Mouse (Mus musculus) forelimb bud, embryonic 11.5 days (tissue): ENCODE data around the gene Klhl3.

ENCODE experiments used
- DNase-seq: peaks from one replicate; pipeline ENCODE4 v3.0.0-alpha.2; 2012; ENCODE audit warnings: low read depth, low spot score

The Klhl3 gene

DNA sequence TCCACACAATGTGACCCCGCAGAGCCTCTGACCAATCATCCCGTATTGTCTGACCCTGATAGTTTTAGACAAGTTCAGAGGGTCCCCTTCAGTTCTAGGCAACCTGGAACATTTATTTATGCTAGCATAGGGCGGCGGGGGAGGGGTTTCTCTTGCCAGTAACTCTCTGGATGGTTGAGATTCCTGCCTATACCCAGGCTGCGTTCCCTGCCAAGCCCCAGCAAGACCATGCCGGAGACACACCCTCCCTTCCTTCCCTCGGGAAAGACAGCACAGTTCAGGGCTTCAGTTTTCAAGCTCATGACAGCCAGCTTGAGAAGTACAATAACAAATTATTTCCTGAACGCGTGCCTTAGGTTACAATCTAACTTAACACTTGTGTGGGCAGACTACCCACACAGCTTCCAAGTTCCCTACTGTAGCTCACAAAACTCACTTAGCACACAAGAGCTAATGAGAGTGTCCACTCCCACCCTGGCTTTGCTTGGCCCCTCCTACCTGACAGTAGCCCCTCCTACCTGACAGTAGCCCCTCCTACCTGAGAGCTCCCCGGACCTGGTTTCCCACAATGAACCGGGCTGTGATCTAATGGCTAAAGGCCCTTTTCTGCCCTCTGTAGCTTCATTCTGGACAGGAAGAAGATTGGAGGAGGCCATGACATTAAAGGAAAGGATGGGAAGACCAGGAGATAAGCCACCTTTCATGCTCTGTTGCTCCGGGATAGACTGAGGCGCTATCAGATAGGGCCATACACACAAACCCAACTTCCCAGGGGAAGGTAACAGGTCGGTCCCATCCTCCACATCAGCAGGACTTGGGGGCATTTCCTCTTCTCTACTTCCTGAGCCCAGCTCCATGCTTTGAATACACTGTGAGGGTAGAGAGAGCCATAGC lies 46.6 kb downstream of the Klhl3 start:
- peak; percentile 12 for DNase-seq

DNA sequence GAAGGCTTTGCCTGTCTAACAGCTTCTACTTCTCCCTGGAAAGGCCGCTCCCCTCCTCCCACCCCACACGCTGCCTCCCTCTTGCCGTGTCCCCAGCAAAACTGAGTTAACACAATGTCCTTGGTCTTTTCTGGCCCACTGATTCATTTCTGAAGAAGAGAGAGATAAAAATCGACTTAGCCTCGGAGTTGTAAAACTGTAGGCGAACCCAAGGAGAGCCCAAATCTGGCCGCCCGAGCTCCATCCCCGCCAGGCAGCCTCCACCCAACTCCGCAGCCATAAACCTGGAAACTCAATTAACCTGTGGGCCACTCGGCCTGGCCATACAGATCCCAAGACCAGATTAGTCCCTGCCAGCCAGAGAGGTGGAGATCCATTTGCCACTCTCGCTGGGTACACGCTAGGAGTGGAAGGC lies 47.3 kb downstream of the Klhl3 start:
- DNase-seq, result no peak

DNA sequence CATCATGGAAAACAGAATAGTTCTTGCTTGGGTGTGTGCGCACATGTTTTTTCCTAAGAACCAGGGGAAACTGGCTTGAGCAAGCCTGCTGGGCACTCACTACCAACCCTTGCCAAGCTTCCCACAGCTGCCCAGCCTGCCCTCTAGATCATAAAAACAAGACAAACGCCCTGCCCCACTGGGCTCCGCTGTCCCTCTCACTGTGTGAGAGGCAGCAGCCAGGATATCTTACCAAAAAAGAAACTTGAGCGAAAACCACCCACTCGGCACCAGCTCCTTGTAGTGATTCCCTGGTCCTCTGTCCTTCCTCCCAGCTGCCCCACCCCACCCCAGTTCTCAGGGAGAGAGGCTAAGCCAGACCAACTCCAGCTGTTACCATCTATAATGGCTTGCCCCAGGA lies 48.1 kb downstream of the Klhl3 start:
- DNase-seq, result no peak

- DNase-seq, result peak; percentile 91
Observed at GRCm38 (mm10) chr13:58057953-58058870, 55.2 kb downstream of the Klhl3 start.

DNA sequence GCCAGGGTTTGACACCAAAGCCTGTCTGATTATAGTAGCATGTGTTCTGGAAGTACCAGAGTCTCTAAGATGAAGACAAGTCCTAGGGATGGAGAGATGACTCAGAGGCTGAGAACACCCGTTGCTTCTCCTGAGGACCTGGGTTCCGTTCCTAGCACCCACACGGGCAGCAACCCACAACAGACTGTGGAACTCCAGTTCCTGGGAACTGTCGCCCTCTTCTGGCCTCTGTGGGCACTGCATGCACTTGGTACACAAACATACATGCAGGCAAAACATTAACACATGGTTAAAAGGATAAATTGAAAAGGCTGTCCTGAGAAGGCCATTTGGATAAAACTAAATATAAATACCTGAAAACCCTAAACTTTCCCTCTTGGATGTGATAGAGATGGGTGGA lies 56.8 kb downstream of the Klhl3 start:
- DNase-seq, result no peak

DNA sequence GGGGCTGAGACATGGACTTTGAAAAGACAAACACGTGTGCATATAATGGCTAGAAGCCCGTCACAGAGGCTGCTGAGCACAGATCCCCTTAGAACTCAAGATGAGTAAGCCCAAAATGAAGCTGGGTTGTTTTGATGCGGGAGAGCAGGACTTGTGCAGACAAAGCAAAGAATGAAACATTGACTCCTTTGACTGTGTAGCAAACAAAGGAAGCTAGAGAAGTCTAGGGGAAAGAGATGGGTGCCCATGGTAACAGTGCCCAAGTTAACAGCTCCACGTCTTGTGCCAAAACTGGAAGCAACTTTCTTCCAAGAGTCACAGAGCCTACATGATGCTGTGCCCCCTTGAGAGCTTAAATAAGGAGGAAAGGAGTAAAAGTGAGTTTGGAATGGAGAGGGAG lies 59.8 kb downstream of the Klhl3 start:
- DNase-seq, result no peak

- no peak for DNase-seq
Observed at GRCm38 (mm10) chr13:58051654-58052053, 61.7 kb downstream of the Klhl3 start.

- no peak for DNase-seq
Observed at GRCm38 (mm10) chr13:58051251-58051650, 62.1 kb downstream of the Klhl3 start.

GRCm38 (mm10) chr13:58049121-58049520 lies 64.3 kb downstream of the Klhl3 start:
- DNase-seq, result no peak

GRCm38 (mm10) chr13:58048076-58048475 lies 65.3 kb downstream of the Klhl3 start:
- no peak for DNase-seq

GRCm38 (mm10) chr13:58046178-58046577 lies 67.2 kb downstream of the Klhl3 start:
- DNase-seq, result no peak

- DNase-seq, result no peak
Observed at GRCm38 (mm10) chr13:58045278-58045677, 68.1 kb downstream of the Klhl3 start.

DNA sequence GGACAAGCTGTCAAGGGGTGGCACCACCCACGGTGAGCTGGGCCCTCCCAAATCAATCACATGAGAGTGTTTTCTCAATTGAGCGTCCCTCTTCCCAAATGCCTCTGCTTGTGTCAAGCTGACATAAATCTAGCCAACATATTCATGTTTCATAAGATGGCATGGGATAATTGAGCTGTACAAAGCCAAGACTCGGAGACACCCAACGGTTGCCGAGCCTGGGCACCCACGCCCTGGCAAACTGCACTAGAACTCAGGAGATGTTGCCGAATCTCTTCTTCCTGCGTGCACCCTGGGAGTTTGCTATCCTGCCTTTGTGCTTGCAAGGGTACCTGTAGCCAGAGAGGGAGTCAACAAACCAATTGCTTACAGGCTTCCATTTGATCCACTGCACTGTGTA lies 70.1 kb downstream of the Klhl3 start:
- no peak for DNase-seq

- no peak for DNase-seq
Observed at GRCm38 (mm10) chr13:58040112-58040511, 73.3 kb downstream of the Klhl3 start.

GRCm38 (mm10) chr13:58037506-58037905 lies 75.9 kb downstream of the Klhl3 start:
- DNase-seq, result no peak

DNA sequence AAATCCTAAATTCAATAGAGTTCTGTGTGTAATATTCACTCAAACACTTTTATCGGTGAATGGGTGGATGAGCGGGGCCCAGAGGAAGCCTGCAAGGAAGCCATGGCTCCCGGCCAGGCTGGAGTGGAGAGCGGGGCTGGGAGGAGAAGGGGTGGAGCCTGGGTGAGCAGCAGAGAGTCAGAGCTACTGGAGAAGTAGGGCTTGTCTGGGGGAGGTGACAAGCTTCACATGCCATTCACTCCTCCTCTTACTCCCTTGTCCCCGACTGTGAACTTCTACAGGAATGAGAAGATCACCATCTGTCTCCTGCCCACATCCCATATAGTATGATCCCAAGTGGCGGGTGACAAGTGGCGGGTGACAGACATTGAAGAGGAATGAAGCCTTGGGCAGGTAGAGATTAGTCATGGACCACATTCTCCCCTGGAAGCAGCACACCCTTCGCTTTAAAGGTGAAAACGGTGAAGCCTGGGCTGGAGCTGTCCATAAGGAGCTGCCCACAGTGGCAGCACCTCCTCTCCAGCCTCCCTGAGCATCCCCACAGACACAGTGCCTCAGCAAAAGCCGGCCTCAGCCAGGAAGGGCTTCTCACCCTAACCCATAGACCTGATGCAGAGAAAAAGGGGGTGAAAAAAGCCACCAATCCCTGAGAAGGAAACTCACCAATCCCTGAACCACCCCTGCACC lies 77.8 kb downstream of the Klhl3 start:
- no peak for DNase-seq

- DNase-seq, result no peak
Observed at GRCm38 (mm10) chr13:58034985-58035384, 78.4 kb downstream of the Klhl3 start.

DNA sequence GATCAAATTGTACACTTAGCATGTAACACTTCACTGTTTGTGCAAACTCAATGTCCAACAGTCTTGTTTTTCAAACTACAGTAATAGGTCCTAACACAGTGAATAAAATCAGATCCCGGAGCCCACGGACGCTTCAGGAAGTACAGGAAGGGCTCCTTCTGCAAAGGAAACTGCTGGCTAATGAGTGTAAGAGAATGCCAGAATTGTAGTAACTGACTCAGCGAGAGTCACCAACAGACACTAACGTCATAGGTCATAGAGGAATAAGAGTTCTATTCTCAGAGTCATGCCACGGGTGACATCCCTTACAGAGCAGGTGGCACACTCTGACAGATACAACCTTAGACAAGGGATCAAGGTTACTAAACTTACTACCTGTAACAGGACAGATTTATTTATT lies 78.9 kb downstream of the Klhl3 start:
- DNase-seq, result no peak

- DNase-seq, result peak; percentile 80
Observed at GRCm38 (mm10) chr13:58031755-58032154, 81.6 kb downstream of the Klhl3 start.

DNA sequence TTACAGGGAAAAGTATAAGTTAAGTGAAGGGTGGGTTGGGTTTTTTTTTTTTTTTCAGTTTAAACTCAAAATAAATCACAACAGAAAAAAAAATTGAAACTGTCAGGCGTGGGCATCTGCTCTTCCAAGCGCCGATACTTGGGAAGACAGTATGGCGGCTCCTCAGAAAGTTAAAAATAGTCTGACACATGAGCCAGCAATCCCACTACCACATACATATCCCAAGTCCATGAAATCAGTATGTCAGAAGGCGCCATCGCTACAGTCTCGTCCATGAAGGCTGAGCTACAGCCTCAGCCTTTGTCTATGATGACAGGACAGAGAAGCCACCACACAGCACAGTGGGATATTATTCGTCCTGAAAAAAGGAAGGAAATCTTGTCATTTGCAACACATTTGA lies 86.3 kb downstream of the Klhl3 start:
- no peak for DNase-seq

DNA sequence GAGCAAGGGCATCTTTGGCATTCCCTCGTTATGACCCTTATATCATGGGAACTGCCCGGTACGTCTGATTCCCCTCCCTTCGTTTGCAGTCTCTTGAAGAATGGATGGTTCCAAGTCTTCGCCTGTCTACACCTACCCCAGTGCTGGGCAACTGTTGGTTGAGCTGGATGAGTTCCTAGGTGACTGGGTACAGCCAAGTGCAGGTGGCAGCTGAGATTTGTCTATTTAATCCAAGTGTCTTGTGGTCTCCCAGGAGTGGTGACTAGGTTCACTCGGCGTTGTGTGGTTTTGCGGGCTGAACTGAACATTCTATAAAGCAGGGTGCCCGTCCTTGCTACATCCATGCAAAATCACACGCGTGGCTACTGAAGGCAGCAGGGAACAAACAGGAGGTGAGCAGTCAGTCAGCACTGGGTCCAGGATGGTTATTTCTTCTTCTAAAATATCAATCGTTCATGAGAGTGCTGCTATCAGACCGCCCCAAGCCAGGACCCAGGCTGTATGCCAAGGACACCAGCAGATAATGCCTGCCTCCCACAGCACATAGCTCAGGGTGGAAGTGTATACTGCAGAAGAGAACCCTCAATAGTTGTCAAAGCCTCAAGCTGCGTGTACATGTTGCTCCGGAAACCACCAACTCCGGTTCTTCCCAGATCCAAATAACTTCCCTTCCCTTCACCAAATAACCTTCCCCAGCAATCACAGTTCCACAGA lies 87.5 kb downstream of the Klhl3 start:
- no peak for DNase-seq
